Mouse (Mus musculus): ENCODE measurements around the gene Syne1. TPM values are rescaled to one million over a fixed set of nuclear protein-coding genes. Genes with fewer than 3 reads are reported as not detected.

Gene Syne1
- polyA plus RNA-seq, 1 experiment = 52.0 TPM

- 71% methylated on average over 3 of the region's 3 CpGs for WGBS
- H3K4me3 ChIP-seq (replicated peaks; ENCODE audit: extremely low read depth, low read depth, low read length) = no peak overlapping the region
- DNase-seq = no peak
- TF ChIP-seq CTCF (IDR thresholded peaks at IDR 0.05; ENCODE audit: insufficient read depth, low read length) (no peak), POLR2A (IDR thresholded peaks at IDR 0.05; ENCODE audit: borderline replicate concordance, extremely low read depth, low read depth, low read length) (no peak)
- no peaks in the 10 kb centered on the region for H3K4me1 ChIP-seq (ENCODE audit: control insufficient read depth, insufficient read depth, low read length)
Observed at GRCm38 (mm10) chr10:5167481-5167880, 383.8 kb downstream of the Syne1 start.

- DNase-seq = no peak
- no peak for TF ChIP-seq CTCF (IDR thresholded peaks at IDR 0.05; ENCODE audit: insufficient read depth, low read length)
- TF ChIP-seq POLR2A (IDR thresholded peaks at IDR 0.05; ENCODE audit: borderline replicate concordance, extremely low read depth, low read depth, low read length) = no peak
- Histone ChIP-seq H3K4me1 (ENCODE audit: control insufficient read depth, insufficient read depth, low read length) (no peaks in the 10 kb centered on the region), H3K4me3 (replicated peaks; ENCODE audit: extremely low read depth, low read depth, low read length) (no peak overlapping the region)
- WGBS = 71% methylated on average over 5 of the region's 5 CpGs
Observed at GRCm38 (mm10) chr10:5165439-5165838, 385.8 kb downstream of the Syne1 start.

- Histone ChIP-seq H3K4me3 (replicated peaks; ENCODE audit: extremely low read depth, low read depth, low read length) (no peak overlapping the region), H3K4me1 (ENCODE audit: control insufficient read depth, insufficient read depth, low read length) (no peaks in the 10 kb centered on the region)
- WGBS = 24% methylated on average over 6 of the region's 6 CpGs
- no peak for TF ChIP-seq POLR2A (IDR thresholded peaks at IDR 0.05; ENCODE audit: borderline replicate concordance, extremely low read depth, low read depth, low read length)
- no peak for TF ChIP-seq CTCF (IDR thresholded peaks at IDR 0.05; ENCODE audit: insufficient read depth, low read length)
- DNase-seq = no peak
Observed at GRCm38 (mm10) chr10:5163770-5164169, 387.5 kb downstream of the Syne1 start.

- H3K4me3 ChIP-seq (replicated peaks; ENCODE audit: extremely low read depth, low read depth, low read length) = no peak overlapping the region
- H3K4me1 ChIP-seq (ENCODE audit: control insufficient read depth, insufficient read depth, low read length) = no peaks in the 10 kb centered on the region
- 84% methylated on average over 3 of the region's 3 CpGs for WGBS
- TF ChIP-seq POLR2A (IDR thresholded peaks at IDR 0.05; ENCODE audit: borderline replicate concordance, extremely low read depth, low read depth, low read length) (no peak), CTCF (IDR thresholded peaks at IDR 0.05; ENCODE audit: insufficient read depth, low read length) (no peak)
- no peak for DNase-seq
Observed at GRCm38 (mm10) chr10:5163286-5163685, 388.0 kb downstream of the Syne1 start.

- WGBS = 52% methylated on average over 12 of the region's 12 CpGs
- peak; percentile 23 for DNase-seq
Observed at GRCm38 (mm10) chr10:5161394-5161872, 389.8 kb downstream of the Syne1 start.

GRCm38 (mm10) chr10:5159679-5160078, 391.6 kb downstream of the Syne1 start:
- H3K4me1 ChIP-seq (ENCODE audit: control insufficient read depth, insufficient read depth, low read length) = no peaks in the 10 kb centered on the region
- DNase-seq = no peak
- WGBS = 51% methylated on average over 8 of the region's 8 CpGs
- no peak overlapping the region for H3K4me3 ChIP-seq (replicated peaks; ENCODE audit: extremely low read depth, low read depth, low read length)
- no peak for TF ChIP-seq CTCF (IDR thresholded peaks at IDR 0.05; ENCODE audit: insufficient read depth, low read length)
- TF ChIP-seq POLR2A (IDR thresholded peaks at IDR 0.05; ENCODE audit: borderline replicate concordance, extremely low read depth, low read depth, low read length) = no peak

More at GRCm38 (mm10) chr10:5161394-5161872, 389.8 kb downstream of the Syne1 start:
- TF ChIP-seq POLR2A (IDR thresholded peaks at IDR 0.05; ENCODE audit: borderline replicate concordance, extremely low read depth, low read depth, low read length) = no peak
- TF ChIP-seq CTCF (IDR thresholded peaks at IDR 0.05; ENCODE audit: insufficient read depth, low read length) = no peak
- Histone ChIP-seq H3K4me3 (replicated peaks; ENCODE audit: extremely low read depth, low read depth, low read length) (no peak overlapping the region), H3K4me1 (ENCODE audit: control insufficient read depth, insufficient read depth, low read length) (no peaks in the 10 kb centered on the region)

- TF ChIP-seq CTCF (IDR thresholded peaks at IDR 0.05; ENCODE audit: insufficient read depth, low read length) (no peak), POLR2A (IDR thresholded peaks at IDR 0.05; ENCODE audit: borderline replicate concordance, extremely low read depth, low read depth, low read length) (no peak)
- no peak overlapping the region for H3K4me3 ChIP-seq (replicated peaks; ENCODE audit: extremely low read depth, low read depth, low read length)
- 56% methylated on average over 6 of the region's 6 CpGs for WGBS
- H3K4me1 ChIP-seq (ENCODE audit: control insufficient read depth, insufficient read depth, low read length) = no peaks in the 10 kb centered on the region; the same call in 1 of the 2 replicates
- no peak for DNase-seq
Observed at GRCm38 (mm10) chr10:5153047-5153446, 398.2 kb downstream of the Syne1 start.

GRCm38 (mm10) chr10:5141471-5141870, 409.8 kb downstream of the Syne1 start:
- no peak overlapping the region for H3K4me3 ChIP-seq (replicated peaks; ENCODE audit: extremely low read depth, low read depth, low read length)
- no peak for TF ChIP-seq CTCF (IDR thresholded peaks at IDR 0.05; ENCODE audit: insufficient read depth, low read length)
- no peak for TF ChIP-seq POLR2A (IDR thresholded peaks at IDR 0.05; ENCODE audit: borderline replicate concordance, extremely low read depth, low read depth, low read length)
- no peaks in the 10 kb centered on the region for H3K4me1 ChIP-seq (ENCODE audit: control insufficient read depth, insufficient read depth, low read length)
- 91% methylated on average over 5 of the region's 5 CpGs for WGBS
- DNase-seq = no peak

- Histone ChIP-seq H3K4me1 (ENCODE audit: control insufficient read depth, insufficient read depth, low read length) (no peaks in the 10 kb centered on the region), H3K4me3 (replicated peaks; ENCODE audit: extremely low read depth, low read depth, low read length) (no peak overlapping the region)
- no peak for TF ChIP-seq CTCF (IDR thresholded peaks at IDR 0.05; ENCODE audit: insufficient read depth, low read length)
- no peak for TF ChIP-seq POLR2A (IDR thresholded peaks at IDR 0.05; ENCODE audit: borderline replicate concordance, extremely low read depth, low read depth, low read length)
- WGBS = 69% methylated on average over 4 of the region's 4 CpGs
- DNase-seq = no peak
Observed at GRCm38 (mm10) chr10:5139932-5140264, 411.4 kb downstream of the Syne1 start.

- Histone ChIP-seq H3K4me3 (replicated peaks; ENCODE audit: extremely low read depth, low read depth, low read length) (no peak overlapping the region), H3K4me1 (ENCODE audit: control insufficient read depth, insufficient read depth, low read length) (no peaks in the 10 kb centered on the region)
- TF ChIP-seq POLR2A (IDR thresholded peaks at IDR 0.05; ENCODE audit: borderline replicate concordance, extremely low read depth, low read depth, low read length) (no peak), CTCF (IDR thresholded peaks at IDR 0.05; ENCODE audit: insufficient read depth, low read length) (no peak)
- WGBS = 72% methylated on average over 3 of the region's 3 CpGs
- no peak for DNase-seq
Observed at GRCm38 (mm10) chr10:5139246-5139931, 411.9 kb downstream of the Syne1 start.
